Mouse (Mus musculus) ES-E14 (cell line): ENCODE measurements around the gene Vamp8.

Experiments
- CHD2 ChIP-seq: IDR thresholded peaks from 2 replicates; pipeline ENCODE4 v1.6.1; 2014; ENCODE audit warnings: mild to moderate bottlenecking, low read depth, low read length, inconsistent platforms
- HCFC1 ChIP-seq: IDR thresholded peaks from 2 replicates; pipeline ENCODE4 v1.6.1; 2012; ENCODE audit warnings: low read length, inconsistent platforms, borderline replicate concordance; ENCODE audit not compliant: insufficient read depth
- MAFK ChIP-seq: IDR thresholded peaks from 2 replicates; pipeline ENCODE4 v1.6.1; 2014; ENCODE audit warnings: mild to moderate bottlenecking, low read depth, low read length, inconsistent platforms; ENCODE audit not compliant: insufficient read depth
- ZC3H11A ChIP-seq: IDR thresholded peaks from 2 replicates; pipeline ENCODE4 v1.6.1; 2012; ENCODE audit warnings: low read depth, mild to moderate bottlenecking, inconsistent platforms, low read length, borderline replicate concordance
- ZNF384 ChIP-seq: IDR thresholded peaks from 2 replicates; pipeline ENCODE4 v1.6.1; 2012; ENCODE audit warnings: low read depth, low read length, inconsistent platforms

DNA sequence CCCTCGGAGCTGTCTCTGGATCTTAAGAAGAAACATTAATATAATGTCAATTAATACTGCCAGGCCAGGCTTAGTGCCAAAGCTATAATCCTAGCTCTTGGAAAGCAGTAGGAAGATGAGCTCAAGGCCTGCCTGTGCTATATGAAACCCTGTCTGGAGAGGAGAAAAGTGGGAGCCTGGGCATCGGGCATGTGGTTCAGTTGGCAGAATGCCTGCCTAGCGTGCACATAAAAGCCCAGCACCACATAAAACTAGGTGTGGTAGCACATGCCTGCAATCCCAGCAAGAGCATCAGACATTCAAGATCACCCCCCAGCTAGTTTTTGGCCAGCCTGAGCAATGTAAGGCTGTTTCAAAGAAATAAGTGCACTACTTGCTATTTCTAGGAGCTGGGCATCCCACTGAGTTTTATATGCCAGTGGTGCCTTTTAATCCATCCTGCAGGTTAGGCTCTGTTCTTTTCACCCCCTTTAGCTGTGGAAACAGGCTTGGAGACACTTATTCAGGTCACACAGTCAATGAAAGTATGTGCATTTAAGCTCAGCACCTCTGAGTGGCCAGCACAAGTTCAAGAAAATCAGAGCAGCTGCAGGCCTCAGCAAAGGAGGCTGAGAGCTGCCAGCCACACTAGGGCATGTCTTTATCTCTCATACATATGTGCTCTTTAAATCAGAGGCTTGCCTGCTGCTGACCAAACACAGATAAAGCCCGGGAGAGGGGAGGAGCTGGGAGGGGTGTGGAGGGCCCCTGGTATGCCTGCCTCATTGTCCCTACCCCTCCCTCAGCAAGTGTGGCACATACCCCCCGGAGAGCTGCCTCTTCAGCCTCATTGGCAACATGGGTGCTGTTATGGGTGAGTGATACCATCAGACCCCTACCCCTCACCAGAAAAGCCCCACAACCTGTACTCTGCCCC is 33.1 kb downstream of the Vamp8 start:
- TF ChIP-seq ZC3H11A: no peak
- no peak for TF ChIP-seq CHD2
- no peak for TF ChIP-seq MAFK
- TF ChIP-seq HCFC1: no peak
- no peak for TF ChIP-seq ZNF384
